Mouse (Mus musculus): ENCODE data around the gene Cd8a. TPM values are rescaled to one million over a fixed set of nuclear protein-coding genes. Genes with fewer than 3 reads are reported as not detected.
"Not testable (repeated sequence)": the region's sequence is repeated elsewhere in the genome, so short reads cannot be mapped to it uniquely, and the experiment has no call there.

Gene Cd8a
- total RNA-seq (2021): 1 to 10 TPM in 1 of 2 experiments, under 1 TPM in 1; 0.13 to 1.0 TPM
- long read RNA-seq, experiment 1: 0 reads
- long read RNA-seq, experiment 2: 0 reads

DNA sequence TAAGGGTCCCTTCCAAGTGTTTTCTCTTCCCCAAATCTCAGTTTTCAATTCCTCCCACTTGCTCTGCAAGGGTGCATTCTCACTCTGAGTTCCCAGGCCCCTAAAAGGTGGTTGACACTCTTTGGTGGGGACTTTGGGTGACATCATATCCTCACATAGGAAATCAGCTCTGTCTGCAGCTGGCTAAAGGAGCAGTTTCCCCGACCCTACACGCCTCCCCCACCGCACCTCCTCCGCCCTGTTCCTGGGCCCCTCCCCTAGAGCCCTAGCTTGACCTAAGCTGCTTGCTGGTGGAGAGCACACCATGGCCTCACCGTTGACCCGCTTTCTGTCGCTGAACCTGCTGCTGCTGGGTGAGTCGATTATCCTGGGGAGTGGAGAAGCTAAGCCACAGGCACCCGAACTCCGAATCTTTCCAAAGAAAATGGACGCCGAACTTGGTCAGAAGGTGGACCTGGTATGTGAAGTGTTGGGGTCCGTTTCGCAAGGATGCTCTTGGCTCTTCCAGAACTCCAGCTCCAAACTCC is at the start of gene Cd8a:
TSS of gene Cd8a (plus strand) at position 179 of the 527 bp plus-strand sequence.
- no peak for DNase-seq (ENCODE audit: low spot score in 2 of 2)

DNA sequence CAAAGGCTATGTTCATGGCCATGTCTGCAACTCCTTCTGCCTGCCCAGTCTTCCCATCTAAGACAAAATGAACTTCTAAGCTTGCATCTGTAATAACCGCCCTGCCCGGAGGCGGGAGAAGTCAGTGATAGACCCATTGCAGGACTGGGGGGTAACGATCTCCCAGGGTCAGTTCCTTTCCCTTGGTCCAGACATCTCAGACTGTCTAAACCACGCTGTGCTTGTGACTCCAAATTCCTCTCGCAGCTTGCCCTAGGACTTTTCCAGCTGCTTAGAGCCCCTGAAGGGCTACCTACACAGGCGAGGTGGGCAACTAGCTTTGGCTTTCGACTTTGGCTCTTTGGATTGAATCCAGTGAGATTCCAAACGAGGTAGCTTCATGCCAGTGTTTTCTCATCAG is 48.4 kb upstream of the Cd8a start:
- no peak for DNase-seq (ENCODE audit: low spot score in 2 of 2)

DNA sequence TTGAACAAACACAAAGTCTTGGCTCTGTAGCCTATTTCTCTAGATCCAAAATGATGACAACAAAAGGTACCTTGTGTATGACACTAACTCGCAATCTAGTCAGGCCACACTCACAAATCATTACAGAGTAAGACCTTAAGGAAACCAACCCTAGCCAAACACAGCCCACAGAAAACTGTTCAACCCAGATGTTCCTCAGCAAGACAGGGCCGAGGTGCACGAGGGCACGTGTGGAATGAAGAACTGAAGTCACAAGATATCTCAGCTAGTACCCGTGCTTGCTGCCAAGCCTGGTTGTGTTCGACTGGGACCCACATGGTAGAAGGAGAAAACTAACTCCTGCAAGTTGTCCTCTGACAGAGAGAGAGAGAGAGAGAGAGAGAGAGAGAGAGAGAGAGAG is 43.3 kb upstream of the Cd8a start:
- no peak for DNase-seq (ENCODE audit: low spot score in 2 of 2)

DNA sequence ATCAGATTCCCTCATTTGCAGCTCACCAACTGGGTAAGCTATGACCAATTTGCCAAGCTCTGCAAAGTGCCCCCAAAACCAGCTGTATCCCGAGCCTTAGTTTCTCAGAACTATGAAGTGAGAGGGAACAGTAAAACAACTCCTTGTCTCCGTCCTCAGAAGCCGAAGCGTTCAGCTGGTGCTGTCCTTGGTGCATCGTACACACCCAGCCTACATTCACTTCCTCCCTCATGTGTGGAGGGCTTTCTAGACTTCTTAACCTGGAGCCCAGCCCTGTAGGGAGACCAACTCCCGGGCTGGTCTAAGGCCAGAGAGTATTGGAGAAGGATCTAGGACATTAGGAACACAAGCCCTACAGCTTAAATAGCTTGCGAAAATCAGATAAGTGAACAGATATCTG is 42.7 kb upstream of the Cd8a start:
- no peak for DNase-seq (ENCODE audit: low spot score in 2 of 2)

DNA sequence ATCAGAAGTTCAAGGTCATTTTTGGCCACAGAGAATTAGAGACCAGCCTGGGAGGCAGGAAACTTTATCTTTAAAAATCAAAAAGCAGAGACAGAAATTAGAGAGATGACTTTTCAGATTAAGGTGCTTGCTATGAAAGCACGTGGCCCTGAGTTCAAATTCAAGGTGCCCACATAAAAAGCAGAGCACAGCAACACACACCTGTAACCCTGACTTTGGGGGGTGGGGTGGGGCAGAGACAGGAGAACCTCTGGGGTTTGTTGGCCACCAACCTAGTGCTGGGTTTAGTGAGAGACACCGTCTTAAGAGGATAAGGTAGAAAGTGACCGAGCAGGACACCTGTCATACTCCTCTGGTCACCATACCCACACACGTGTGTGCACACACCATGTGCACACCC is 41.7 kb upstream of the Cd8a start:
- DNase-seq (ENCODE audit: low spot score in 2 of 2): not testable (repeated sequence)

DNA sequence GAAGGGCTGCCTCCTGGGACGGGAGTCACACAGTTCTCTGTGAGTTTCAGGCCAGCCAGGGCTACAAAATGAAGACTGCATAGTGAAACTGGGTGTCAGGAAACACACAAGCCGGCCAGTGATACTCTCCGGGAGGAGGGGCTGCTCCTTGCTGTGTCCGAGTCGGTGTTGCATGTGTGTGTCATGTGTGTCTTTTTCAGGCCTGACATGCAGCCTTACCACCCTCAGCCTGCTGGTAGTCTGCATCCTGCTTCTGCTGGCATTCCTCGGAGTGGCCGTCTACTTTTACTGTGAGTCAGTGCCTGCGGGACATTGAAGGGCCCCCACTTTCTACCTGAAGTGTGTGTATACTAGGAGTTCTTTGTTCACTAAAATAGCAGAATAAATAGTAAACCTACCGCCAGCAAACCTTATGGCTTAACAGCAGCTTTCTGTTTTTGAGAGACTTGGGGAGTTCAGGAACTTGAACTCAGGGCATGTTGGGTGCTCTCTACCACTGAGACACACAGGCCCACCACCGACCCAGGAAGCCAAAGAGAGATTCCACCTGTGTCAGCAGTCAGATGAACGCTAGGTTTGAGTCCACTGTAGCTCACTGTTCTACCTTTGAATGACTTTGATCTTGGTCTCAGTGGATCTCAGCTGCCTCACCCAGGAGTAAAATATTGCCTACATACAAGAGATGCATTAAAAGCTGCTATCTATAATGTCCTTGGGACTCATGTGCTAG is 40.8 kb upstream of the Cd8a start:
- no peak for DNase-seq (ENCODE audit: low spot score in 2 of 2)

DNA sequence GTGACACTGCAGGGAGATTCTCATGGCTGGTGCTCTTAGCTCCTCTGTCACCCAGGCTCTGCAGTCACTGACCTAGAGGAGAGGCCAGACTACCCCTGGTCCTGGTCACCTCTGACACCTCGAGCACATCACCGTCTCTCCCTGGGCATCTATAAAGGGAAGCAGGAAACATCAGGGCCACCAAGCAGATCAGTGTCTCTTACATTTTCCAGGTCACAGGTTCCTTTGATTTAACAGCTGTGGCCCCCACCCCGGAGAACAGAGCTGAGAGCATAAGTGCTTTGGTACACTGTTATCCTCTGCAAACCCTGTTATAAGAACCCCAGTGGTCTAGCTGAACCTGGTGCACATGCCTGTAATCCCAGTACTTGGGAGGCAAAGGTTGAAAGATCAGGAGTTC is 40.2 kb upstream of the Cd8a start:
- DNase-seq (ENCODE audit: low spot score in 2 of 2): no peak

DNA sequence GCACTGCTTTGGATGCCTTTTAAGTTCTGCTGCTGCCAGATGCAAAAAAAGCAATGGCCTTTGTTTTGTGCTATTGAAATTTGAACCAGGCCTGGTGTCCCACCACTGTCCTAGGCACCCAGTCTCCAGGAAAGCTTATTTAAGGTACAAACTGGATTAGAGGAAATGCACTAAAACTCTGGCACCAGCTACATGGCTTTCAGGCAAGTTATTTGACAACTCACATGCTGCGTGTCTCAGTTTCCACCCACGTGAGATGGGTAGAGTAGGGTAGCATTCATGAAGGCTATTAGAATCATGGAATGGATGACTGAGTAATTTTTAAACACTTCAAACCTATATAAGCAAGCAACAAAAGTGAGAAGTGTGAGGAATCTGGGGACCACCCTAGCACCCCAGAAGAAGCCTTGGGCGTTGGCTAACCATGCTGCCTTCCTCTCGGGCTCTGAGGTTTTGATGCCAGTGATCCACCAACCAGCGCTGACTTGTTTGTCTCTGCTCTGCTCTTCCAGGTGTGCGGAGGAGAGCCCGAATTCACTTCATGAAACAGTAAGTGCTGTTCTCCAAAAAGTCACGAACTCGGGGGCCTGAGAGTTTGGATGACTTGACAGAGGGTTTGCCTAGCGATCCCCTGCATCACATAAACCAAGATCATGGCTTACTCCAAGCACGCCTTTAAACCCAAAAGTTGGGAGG is 39.5 kb upstream of the Cd8a start:
- no peak for DNase-seq (ENCODE audit: low spot score in 2 of 2)

DNA sequence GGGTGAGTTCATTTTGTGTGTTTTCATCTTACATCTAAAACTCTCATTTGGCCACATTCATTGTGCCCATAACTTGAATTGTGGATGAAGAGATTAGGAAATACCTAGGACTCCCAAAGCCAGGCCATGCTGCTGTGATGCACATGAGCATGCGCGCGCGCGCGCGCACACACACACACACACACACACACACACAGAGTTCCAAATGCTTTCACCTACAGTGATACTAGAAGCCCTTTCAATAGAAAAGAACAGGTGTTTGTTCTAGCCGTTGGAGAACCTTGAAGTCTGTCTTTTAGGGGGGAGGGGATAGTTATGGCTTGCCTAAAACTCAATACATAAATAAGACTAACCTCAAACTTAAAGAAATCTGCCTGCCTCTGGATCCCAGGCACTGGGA is 35.6 kb upstream of the Cd8a start:
- DNase-seq (ENCODE audit: low spot score in 2 of 2): no peak

DNA sequence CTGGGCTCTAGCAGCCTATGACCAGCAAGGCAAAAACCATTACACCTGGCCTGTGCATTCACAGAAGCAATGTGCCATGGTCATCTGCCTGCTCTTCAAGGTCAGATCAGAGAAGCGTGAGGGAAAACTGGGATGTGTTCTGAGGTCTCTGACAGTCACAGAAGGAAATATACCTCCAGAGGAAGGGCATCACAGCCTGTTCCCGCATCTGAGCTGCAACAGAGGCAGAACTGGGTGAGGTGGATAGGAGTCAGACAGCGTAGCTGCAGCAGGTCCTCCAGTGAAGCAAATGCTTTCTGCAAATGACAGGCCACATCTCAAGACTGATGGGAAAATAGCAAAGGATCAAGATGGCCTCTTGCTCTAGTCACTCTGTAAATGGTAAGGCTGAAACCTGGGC is 34.3 kb upstream of the Cd8a start:
- no peak for DNase-seq (ENCODE audit: low spot score in 2 of 2)

DNA sequence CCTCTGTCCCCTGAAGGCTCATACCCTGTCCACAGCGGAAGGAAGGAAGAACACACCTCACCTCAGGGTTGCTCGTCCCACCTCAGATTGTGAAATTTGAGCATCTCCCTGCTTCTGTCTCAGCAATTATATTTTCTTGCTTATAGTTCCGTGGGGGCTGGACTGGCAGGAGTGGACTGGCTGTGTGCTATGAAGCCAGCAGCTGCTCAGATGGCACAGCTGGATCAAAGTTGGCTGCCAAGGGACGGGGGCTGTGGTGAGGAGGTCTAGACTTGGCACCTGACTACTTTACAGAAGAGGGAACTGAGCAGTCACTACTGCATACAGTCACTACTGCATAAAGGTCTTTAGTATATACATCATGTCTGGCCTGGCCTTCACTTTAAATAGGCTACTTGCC is 33.9 kb upstream of the Cd8a start:
- no peak for DNase-seq (ENCODE audit: low spot score in 2 of 2)

DNA sequence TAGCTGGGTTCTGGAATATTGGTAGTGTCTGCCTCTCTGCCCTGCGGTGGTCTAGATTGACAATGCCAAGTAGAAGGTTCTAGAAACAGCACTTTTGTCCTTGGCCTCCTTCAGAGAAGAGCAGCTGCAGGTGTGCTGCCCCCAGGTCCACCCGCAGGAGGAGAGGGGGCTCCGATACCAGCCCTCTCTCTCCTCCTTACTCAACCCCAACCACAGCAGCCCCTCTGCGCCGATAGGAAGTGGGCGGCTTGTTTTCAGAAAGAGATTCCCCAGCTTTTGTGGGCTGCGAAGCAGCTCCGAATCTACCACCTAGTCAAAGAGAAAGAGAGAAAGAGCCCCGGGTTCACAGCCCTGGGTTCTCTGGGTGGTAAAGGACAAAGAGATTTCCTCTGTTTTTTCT is 32.0 kb upstream of the Cd8a start:
- DNase-seq (ENCODE audit: low spot score in 2 of 2): no peak

DNA sequence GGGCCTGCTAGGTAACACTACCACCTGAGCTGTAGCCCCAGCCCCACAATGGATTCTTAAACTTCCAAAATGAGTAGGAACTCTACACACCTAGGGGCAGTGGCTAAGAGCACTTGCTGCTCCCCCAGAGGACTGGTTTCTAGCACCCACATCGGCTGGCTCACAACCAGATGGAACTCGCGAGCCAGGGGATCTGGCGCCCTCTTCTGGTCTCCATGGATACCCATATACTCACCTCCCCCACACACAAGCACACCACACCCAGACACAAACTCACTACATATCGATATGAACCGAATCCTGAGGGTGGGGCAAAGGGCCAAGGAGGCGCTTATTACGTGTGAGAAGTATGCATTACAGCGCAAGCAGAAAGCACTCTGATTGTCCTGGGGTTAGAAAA is 25.2 kb upstream of the Cd8a start:
- DNase-seq (ENCODE audit: low spot score in 2 of 2): no peak

DNA sequence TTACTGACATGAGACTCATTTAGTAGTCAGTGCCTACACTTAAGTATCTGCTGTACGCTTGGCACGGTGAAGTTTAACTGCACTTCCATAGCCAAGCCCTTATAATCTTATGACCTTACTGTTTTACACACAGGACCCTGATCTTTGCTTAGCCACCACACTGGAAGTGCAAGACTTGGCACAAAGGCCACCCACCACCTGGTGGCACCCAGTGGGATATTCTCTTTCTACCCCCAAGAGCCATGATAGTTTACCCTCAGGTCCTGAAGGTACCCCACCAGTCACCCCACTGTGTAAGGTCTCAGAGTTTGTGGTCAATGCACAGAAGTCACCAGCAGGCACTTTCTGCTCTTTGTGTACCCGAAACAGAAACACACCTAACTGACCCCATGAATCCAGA is 22.0 kb upstream of the Cd8a start:
- no peak for DNase-seq (ENCODE audit: low spot score in 2 of 2)

DNA sequence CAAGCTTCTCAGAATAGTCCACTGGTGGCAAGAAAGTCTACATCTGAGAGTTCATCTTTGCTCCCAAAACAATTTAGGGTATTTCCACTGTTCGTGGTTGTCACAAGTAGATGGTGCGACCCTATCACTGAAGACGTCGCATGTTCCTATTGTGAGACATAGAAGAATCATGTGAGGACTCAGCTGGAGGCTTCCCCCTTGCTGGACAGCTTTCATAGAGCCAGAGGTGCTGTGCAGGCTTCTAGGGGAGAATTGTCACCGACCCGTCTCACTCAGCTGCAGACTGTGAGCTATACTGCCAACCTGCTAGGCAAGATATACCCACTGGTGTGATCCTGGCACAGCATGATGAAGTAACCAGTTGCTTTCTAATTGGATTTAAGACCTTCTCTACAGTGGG is 21.0 kb upstream of the Cd8a start:
- DNase-seq (ENCODE audit: low spot score in 2 of 2): no peak

DNA sequence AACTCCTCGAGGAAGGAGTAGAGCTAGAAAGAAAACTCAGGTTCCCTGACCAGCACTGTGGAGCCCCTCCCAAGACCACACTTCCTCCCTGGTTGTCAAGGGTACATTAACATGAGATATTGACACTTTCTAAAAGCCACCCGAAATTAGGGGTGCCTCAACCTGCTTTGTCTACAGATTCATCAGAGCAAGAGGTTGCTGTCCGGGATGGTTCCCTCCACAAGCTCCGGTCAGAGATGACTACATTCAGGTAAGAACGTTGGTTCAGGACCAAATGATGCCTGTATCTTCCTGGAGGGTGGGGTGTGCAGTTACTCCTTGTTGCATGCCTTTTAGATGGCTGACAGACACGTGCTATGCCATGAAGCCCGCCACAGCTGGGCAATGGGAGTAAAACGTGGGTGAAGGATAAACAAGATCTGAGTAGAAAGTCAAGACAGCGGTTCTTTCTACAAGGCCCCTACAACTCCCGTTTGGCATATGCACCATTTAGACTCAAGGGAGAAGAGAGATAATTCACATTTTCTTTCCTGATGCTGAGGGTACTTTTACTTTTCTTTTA is 20.3 kb upstream of the Cd8a start:
- DNase-seq (ENCODE audit: low spot score in 2 of 2): no peak

DNA sequence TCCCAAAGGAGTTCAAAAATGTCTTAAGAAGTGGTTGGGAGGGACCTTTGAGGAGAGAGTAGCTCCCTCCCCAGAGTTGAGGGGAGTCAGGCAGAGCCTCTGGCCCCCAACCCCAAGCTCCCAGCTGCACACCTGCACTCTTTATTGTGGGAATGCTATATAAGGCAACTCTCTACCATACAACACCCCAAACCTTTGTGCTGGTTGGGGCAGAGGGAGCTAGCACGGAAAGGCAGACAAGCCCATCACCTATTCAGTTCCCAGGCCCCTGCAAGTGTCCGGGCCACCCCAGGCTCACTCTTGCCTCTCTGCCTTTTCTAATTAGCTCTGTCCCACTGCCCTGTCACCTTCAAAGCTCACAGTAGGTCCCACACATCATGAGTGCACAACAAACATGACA is 19.5 kb upstream of the Cd8a start:
- no peak for DNase-seq (ENCODE audit: low spot score in 2 of 2)

DNA sequence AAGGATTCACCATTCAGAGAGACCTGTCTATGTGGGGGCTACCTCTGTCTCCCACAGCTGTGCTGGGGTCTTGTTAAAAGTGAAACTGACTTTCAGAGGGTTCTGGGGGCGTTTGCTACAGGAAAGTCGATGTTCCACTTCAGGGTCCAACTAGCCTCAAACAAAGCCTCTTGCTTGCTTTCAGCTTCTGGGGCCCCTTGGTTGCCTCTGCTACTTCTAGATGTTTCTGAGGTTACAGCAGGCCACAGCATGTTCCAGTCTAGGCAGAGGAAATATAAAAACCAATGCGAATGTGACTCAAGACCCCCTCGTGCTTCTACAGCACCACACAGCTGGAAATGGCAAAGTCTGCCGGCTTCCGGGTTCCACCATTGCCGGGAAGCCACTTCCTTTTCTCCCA is 15.7 kb upstream of the Cd8a start:
- no peak for DNase-seq (ENCODE audit: low spot score in 2 of 2)

DNA sequence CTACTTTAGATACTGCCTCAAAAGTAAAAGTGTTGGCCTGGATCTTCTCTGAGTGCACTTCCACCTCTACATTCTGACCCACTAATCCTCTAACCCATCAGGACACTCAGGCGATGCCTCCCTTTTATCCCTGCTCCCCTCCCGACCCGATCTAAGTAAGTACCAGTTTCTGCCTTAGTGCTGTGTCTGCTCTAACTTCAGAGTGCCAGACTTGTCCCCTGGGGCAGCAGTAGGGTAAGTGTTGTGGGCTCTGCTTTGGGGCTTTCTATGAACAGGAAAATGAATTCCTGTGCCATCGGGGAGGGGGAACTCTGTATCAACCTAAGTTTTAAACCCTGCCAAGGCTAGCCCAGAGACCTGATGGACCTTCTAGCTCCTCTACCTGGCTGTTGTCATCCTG is 13.0 kb upstream of the Cd8a start:
- no peak for DNase-seq (ENCODE audit: low spot score in 2 of 2)

DNA sequence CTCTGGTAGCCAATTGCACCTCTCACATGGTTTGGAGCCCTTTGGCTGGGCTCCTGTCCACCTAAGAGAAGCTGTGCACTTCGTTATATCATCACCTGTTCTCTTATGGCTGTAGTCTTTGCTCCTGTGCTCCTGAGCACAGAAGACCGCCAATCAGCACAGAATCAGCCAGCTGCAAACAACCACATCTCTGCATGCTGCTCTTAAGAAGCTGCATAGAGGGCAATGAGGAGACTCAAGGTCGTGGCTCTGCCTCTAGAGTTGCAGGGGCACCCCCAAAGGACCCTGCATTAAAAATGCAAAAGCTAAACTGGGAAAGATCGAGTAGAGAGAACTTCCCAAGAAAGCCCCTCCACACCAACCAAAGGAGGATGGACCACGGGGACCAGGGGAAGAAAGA is 12.5 kb upstream of the Cd8a start:
- no peak for DNase-seq (ENCODE audit: low spot score in 2 of 2)

DNA sequence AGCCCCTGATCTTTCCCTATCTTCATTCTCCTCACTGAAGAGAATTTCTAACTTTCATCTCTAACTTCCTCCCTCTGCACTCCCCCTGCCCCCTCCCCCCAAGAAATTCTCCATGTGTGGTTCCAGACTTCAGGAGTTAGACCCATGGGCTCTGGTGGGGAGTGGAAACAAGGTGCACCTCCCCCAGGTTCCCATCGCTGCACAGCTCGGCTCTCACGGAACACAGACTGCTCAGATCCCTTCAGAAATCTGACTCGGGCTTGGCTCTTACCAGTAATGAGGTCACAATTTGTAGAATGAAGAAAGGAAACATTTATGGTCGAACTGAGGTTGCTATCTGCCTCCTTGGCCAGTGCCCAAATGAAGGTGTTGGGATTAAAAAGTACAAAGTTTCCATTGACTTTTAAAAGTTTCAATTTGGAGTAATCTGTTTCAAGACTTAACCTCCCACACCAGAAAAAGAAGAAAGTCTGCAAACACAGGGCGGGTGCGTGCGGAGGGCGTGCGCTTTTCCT is 12.0 kb upstream of the Cd8a start:
- no peak for DNase-seq (ENCODE audit: low spot score in 2 of 2)

DNA sequence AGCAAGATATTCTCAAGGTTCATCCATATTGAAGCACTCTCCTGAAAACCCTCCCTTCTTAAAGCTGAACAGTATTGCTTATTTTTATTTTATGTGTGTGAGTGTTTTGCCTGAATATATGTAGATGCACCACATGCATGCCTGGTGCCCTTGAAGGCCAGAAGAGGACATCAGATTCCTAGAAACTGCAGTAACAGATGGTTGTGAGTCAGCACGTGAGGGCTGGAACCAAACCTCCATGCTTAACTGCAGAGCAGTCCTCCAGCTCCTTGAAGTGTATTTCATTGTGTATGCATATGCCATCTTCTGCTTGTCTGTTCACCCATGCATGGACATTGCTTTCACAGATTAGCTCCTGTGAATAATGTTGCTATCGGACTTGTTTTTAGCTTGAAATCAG is 9.2 kb upstream of the Cd8a start:
- DNase-seq (ENCODE audit: low spot score in 2 of 2): no peak
